Mouse (Mus musculus) mesoderm, embryonic 11.5 days (tissue): ENCODE measurements around the gene Slc7a1.

Experiments
- DNase-seq: peaks from one replicate; pipeline ENCODE4 v3.0.0-alpha.2; 2012; ENCODE audit warnings: low read depth, low spot score

The Slc7a1 gene

GRCm38 (mm10) chr5:148399660-148400443 is at the start of gene Slc7a1:
Gene Slc7a1 (minus strand): TSS chr5:148399904.
- DNase-seq, result peak; percentile 90

GRCm38 (mm10) chr5:148444974-148445373 is 45.3 kb upstream of the Slc7a1 start:
- DNase-seq, result no peak

- no peak for DNase-seq
Measured at GRCm38 (mm10) chr5:148443734-148444133, 44.0 kb upstream of the Slc7a1 start.

GRCm38 (mm10) chr5:148435660-148436059 is 36.0 kb upstream of the Slc7a1 start:
- no peak for DNase-seq

GRCm38 (mm10) chr5:148432121-148432520 is 32.4 kb upstream of the Slc7a1 start:
- DNase-seq, result no peak

GRCm38 (mm10) chr5:148428846-148429245 is 29.1 kb upstream of the Slc7a1 start:
- DNase-seq, result no peak

GRCm38 (mm10) chr5:148425136-148425535 is 25.4 kb upstream of the Slc7a1 start:
- DNase-seq, result no peak

GRCm38 (mm10) chr5:148421326-148421725 is 21.6 kb upstream of the Slc7a1 start:
- DNase-seq, result no peak

GRCm38 (mm10) chr5:148419112-148419526 is 19.4 kb upstream of the Slc7a1 start:
- DNase-seq, result no peak

- no peak for DNase-seq
Measured at GRCm38 (mm10) chr5:148418436-148418835, 18.7 kb upstream of the Slc7a1 start.

- DNase-seq, result no peak
Measured at GRCm38 (mm10) chr5:148417756-148418155, 18.1 kb upstream of the Slc7a1 start.

GRCm38 (mm10) chr5:148416461-148416860 is 16.8 kb upstream of the Slc7a1 start:
- DNase-seq, result no peak

GRCm38 (mm10) chr5:148414233-148414632 is 14.5 kb upstream of the Slc7a1 start:
- DNase-seq, result no peak

- no peak for DNase-seq
Measured at GRCm38 (mm10) chr5:148412504-148412903, 12.8 kb upstream of the Slc7a1 start.

GRCm38 (mm10) chr5:148409465-148409864 is 9.8 kb upstream of the Slc7a1 start:
- no peak for DNase-seq

- DNase-seq, result no peak
Measured at GRCm38 (mm10) chr5:148406913-148407312, 7.2 kb upstream of the Slc7a1 start.

GRCm38 (mm10) chr5:148404548-148404947 is 4.8 kb upstream of the Slc7a1 start:
- DNase-seq, result no peak

- DNase-seq, result no peak
Measured at GRCm38 (mm10) chr5:148402641-148403040, 2.9 kb upstream of the Slc7a1 start.

- DNase-seq, result peak; percentile 66
Measured at GRCm38 (mm10) chr5:148398766-148399659, 691 bp downstream of the Slc7a1 start.

GRCm38 (mm10) chr5:148398451-148398765 is 1.3 kb downstream of the Slc7a1 start:
- DNase-seq, result no peak

- no peak for DNase-seq
Measured at GRCm38 (mm10) chr5:148397911-148398310, 1.8 kb downstream of the Slc7a1 start.

GRCm38 (mm10) chr5:148397418-148397817 is 2.3 kb downstream of the Slc7a1 start:
- DNase-seq, result no peak

GRCm38 (mm10) chr5:148393316-148393715 is 6.4 kb downstream of the Slc7a1 start:
- no peak for DNase-seq
